Mouse (Mus musculus) activated CD4-positive, CD25-positive, alpha-beta regulatory T cell (primary cell): Measurements from ENCODE around the gene Polr2m. TPM values are rescaled to one million over a fixed set of nuclear protein-coding genes. Genes with fewer than 3 reads are reported as not detected.

Experiments used
- polyA plus RNA-seq, 2 experiments: library from polyadenylated mRNA; unstranded; fragments of 100-300 nt; shearing (Covaris generic); gene quantifications; one replicate each; pipeline ENCODE4 v1.2.1; 2017

Gene Polr2m
- polyA plus RNA-seq = 100 to 1,000 TPM; 193 to 194 TPM

DNA sequence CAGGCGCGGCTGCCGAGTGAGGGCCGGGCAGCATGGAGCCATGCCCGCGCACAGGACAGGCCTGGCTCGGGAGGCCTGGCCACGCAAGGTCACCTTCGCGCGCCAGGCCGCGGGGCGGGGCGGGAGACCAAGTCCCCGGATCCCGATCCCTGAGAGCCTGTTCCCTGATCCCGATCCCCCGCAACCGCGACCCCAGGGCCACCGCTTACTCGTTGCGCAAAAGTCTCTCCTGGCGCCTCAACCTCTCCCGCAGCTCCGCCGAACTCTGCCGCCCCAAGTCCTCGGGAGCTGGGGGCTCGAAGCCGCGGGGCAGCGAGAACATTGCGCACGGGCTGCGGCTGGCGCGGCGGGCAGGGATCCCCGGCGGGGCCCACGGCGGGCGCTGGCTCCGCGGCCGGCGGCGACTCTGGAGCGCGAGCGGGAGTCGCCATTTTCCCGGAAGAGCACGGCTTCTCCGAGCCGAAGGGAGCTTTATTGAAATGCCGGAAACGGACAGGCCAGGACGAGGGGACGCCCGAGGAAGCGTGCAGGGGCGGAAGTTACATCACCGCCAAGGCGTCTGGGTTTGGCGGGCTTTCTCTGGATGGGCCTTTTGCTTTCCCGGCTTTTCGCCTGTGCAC lies at the start of gene Polr2m:
TSS of gene Polr2m (minus strand) at position 461 of the 620 bp plus-strand sequence.

Other genes with a start within 250 kb of the Polr2m start
- gene Myzap, start 106.4 kb upstream of the Polr2m start, polyA plus RNA-seq = under 1 TPM in 1 of 2 experiments, not detected in 1; 0.45 TPM